Mouse (Mus musculus) gastrocnemius, adult 18-20 months (tissue): ENCODE measurements around the gene Rasl11a. TPM values are rescaled to one million over a fixed set of nuclear protein-coding genes. Genes with fewer than 3 reads are reported as not detected.

ENCODE experiments used
- DNase-seq: peaks from one replicate; pipeline ENCODE4 v3.0.0; 2021; ENCODE audit warnings: low spot score
- long read RNA-seq, 2 experiments: library from polyadenylated mRNA; stranded (forward); transcript quantifications; one replicate each; pipeline ENCODE4 v2.0.0; 2021
- total RNA-seq, 2 experiments: library from RNA; stranded (reverse); gene quantifications; 2 replicates each; pipeline ENCODE4 v1.2.3; 2021

The Rasl11a gene
- total RNA-seq = 1 to 10 TPM; 1.7 to 1.8 TPM
- long read RNA-seq, experiment 1, partial matches to known transcripts = 0 of 5 reads
- long read RNA-seq, experiment 1, other reads (novel, unspliced or antisense) = 3 of 5 reads
- long read RNA-seq, experiment 2, partial matches to known transcripts = 0 of 4 reads
- long read RNA-seq, experiment 2, other reads (novel, unspliced or antisense) = 0 of 4 reads

GRCm38 (mm10) chr5:146844945-146845365 lies at the start of gene Rasl11a:
Gene Rasl11a, plus strand, starts transcription at chr5:146845071.
- peak; percentile 82 for DNase-seq

DNA sequence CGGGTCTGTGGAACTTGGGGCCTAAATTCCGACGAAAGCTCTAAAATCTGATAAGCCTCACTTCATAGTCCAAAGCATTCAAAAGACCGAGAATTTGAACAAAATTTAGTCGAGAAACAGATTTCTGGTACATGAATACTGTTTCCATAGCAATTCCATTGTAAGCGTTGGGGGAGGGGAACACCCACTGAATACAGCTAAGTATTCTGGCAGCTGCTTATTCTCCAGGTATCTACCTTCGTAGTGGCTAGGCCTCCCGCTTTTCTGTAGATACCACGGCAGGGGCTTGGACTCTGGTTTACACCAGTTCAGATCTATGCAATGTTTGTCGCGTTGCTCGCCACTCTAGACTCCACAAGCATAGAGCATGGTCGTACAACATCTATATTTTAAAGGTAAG lies 49.1 kb upstream of the Rasl11a start:
- no peak for DNase-seq

DNA sequence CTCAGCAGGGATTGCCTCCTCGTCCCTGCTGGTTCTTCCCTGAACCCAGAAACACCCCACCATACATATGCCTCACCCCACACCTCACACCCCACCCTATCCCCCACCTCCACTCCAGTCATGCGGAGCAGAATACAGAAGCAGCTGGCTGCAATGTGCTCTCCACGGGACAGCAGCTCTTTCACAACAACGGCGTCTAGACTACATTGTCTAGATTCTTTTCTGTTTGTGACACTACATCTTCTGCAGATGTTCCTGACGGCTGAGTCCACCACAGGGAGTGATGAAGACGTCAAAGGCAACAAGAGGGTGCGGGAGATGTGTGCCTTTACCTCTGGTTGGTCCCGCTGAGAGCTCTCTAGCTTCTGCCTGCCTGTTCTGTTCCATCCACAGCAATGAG lies 46.8 kb upstream of the Rasl11a start:
- DNase-seq = no peak

GRCm38 (mm10) chr5:146806004-146806430 lies 38.9 kb upstream of the Rasl11a start:
- DNase-seq = no peak

DNA sequence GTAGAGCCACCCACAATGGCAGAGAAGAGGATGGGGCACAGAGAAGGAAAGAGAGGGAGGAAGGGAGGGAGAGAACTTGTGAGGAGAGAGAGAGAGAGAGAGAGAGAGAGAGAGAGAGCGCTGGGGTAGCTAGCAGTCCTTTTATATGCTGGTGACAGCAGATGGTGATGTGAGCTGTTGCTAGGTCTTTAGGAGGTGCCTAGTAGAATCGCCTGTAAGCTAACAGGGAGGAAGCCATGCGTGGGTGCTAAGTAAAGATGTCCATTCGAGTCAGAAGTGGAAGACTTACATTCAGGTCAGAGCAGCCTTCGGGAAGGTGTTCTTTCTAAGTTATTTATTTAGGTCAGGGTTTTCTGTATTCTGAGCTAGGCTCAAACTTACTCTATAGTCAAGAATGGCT lies 34.9 kb upstream of the Rasl11a start:
- DNase-seq = no peak

DNA sequence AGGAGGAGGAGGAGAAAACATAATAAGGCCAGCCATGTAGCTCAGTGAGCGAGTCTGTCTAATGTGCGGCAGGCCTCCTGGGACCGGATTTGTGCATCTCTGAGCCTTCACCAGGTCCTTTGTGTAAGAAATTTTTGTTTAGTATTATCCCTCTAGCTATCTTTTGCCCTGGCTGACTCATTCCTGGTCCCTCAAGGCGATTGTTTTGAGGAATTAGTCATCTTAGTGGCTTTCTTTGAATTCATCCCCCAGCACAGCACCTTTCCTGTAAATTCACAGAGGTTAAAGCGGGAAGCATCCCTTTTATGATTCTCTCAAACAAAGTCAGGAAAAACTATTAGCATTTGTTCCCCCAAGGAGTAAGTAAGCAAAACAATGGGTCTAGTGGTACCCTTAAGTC lies 32.0 kb upstream of the Rasl11a start:
- no peak for DNase-seq

DNA sequence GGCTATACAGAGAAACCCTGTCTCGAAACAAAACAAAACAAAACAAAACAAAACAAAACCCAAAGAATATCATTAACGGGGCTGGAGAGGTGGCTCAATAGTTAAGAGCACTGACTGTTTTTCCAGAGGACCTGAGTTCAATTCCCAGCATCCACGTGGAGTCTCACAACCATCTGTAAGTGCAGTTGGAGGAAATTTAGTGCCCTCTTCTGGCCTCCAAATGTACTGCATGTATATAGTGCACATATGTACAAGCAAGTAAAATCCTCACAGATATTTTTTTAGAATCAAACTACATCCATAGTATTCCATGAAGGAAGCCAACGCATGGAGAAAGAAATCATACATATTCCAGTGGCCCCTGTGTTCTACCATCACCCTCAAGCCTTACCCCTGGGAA lies 31.4 kb upstream of the Rasl11a start:
- DNase-seq = no peak

- no peak for DNase-seq
These were observed 29.5 kb upstream of the Rasl11a start for GRCm38 (mm10) chr5:146815394-146815793.

DNA sequence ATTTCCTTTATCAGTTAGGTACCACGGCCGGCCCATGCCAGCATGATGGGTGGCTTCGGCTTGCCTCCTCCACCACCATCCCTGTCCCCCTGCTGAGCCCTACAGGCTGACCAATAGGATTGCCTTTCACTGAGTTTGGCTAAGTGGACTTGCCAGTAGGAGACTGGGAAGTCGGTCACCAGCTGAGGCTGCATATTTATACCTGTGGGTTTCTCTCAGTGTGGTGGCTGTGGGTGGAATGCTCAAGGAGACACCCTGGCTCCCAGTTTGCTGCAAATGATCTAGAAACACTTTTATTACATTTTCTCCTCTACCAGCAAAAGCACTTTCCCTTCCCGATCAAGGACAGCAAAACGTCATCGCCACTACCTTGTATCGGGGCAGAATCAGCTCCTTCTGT lies 27.3 kb upstream of the Rasl11a start:
- DNase-seq = no peak

GRCm38 (mm10) chr5:146818906-146819623 lies 25.8 kb upstream of the Rasl11a start:
- no peak for DNase-seq

GRCm38 (mm10) chr5:146823005-146823404 lies 21.9 kb upstream of the Rasl11a start:
- DNase-seq = no peak

DNA sequence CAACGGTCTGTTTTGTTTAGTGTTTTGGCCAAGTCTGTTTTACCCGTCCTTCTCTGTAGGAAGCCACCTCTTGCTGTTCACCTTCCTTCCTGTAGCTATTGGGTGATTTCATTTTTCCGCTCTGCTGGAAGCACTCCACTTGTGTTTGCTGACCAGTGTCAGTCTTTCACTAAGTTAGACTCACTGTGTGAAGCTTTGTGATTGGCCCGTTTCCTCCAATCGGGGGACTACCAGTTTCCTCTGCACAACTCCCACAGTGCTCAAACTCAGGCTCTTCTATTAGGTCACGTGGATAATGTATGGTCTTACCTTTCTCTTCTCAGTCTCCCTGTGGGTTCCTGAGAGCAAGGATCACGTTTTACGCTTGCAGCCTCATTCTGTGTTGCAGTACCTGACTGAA lies 15.3 kb upstream of the Rasl11a start:
- no peak for DNase-seq

DNA sequence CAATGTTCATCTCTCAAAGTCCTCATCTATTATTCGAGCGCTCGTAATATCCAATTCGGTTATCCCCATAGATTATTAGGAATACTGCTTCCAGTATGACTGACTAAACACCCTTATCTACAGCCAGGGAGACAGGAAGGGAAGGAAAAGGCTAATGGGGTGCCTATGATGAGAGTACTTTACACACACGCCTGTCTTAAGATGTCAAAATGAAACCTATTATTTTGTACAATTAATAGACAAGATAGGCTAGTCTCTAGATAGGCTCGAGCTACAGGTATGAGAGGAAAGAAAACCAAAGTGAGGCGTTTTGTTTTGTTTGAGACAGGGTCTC lies 12.5 kb upstream of the Rasl11a start:
- DNase-seq = no peak

DNA sequence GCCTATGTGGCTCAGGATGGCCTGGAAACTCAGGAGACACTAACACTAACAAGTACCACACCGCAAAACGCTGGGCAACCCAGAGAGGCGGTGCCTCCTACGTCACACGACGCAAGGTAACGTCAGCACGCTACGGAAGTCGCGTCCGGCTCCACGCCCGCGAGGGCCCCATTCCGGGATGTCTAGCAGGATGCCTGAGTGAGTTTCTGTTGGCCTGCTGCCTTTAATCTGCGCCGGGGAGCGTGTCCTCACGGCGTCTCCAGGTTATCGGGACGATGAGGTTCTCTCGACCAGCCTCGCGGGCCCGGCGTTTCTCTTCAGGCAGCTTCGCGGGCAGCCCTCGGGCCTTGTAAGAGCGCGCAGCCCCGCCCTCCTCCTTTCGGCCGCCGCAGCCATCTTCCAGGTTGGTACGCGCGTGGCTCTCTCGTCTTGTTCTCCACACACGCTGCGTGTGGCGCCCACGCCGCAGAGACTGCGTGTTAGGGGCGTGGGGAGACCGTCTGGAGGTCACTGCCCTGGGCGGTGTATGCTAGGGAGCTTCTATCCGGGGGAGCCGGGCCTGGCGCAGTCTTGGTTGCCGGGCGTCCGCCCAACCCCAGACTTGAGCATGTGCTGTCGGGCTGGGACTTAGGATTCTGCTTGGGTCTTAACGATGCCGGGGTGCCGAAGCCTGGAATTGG lies 12.0 kb upstream of the Rasl11a start, which contains the start of gene Rpl21:
TSS of gene Rpl21 (plus strand) at position 122 of the 680 bp plus-strand sequence.
- DNase-seq = peak; percentile 94

DNA sequence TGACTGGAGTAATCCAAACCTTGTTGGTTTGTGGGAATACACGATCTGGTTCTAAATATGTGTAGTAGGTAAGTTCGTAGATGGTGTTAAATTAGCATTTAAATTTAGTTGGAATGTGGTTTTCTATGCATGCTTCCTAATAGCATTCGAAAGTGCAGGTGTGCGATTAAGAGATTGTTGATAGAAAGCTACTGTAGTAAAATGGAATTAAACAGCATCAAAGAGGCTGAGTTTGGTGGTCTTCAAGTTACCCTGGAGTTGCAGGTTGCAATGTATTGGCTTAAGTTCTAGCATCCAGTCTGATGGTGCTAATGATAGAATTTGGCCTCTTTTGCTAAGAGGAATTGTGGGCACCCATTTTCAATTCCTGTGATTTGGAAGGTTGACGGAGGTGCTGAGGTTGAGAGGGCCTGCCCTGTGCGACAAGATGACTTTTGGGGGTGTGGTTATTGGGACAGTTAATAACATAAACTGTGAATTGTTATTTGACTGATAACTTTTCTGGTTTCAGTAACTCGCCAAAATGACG lies 11.1 kb upstream of the Rasl11a start:
- no peak for DNase-seq

- DNase-seq = no peak
These were observed 9.9 kb upstream of the Rasl11a start for GRCm38 (mm10) chr5:146834959-146835358.

DNA sequence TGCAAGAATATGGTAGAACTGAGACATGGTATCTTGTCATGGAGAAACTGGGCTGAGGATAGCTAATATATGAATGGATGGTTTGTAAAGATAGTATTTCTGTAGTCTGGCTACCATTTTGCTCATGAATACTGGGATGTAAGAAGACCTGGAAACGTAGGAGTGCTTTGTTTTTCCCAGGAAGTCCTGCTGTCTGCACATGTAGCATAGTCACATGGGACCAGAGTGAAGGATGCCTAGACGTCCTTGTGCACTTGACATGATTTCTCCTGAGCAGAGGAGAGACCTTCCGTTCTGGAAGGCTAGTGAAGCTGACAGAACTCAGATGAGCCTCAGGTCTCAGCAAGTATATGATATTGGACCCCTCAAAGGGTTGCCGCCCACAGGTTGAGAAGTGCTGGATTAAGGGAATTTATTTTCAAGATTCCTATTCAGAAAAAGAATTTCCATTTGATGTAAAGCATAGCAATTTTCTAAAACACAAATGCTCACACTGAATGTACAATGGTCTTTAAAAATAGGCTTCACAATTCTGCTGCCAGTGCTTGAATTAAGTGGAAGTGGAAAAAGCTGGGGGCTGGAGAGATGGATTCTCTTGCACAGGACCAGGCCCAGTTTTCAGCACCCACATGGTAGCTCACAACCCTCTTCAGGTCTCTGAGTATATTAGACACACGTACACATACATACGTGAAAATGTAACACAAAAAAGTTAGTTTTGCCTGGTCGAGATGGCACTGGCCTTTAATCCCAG lies 6.7 kb upstream of the Rasl11a start:
- DNase-seq = no peak

- no peak for DNase-seq
These were observed 5.8 kb upstream of the Rasl11a start for GRCm38 (mm10) chr5:146838836-146839648.

- DNase-seq = no peak
These were observed 5.1 kb upstream of the Rasl11a start for GRCm38 (mm10) chr5:146839760-146840159.

GRCm38 (mm10) chr5:146840422-146840821 lies 4.4 kb upstream of the Rasl11a start:
- DNase-seq = no peak

DNA sequence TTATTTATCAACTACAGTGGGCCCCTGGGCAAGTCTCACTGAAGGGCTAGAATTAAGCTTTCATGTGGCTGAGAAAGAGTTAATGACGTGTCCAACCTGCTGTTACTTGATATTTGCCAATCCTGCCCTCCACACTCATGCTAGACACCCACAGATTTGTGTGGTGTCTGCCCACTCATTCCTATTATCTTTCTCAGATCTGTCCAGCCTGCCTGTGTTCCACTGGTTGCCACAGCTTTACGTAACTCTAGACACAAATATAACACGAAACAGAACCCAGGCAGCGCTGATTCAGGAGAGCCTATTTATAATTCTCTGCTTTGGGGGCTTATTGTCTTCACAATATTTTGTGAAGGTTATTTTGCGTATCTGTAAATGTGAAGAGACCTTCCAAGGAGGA lies 3.6 kb upstream of the Rasl11a start:
- DNase-seq = no peak
